Mouse (Mus musculus): Measurements from ENCODE around the gene Flt1. TPM values are rescaled to one million over a fixed set of nuclear protein-coding genes. Genes with fewer than 3 reads are reported as not detected.
"Not testable (repeated sequence)": the region's sequence is repeated elsewhere in the genome, so short reads cannot be mapped to it uniquely, and the experiment has no call there.

Gene Flt1
- polyA plus RNA-seq, 1 experiment from 2014 or later: 3.9 TPM

DNA sequence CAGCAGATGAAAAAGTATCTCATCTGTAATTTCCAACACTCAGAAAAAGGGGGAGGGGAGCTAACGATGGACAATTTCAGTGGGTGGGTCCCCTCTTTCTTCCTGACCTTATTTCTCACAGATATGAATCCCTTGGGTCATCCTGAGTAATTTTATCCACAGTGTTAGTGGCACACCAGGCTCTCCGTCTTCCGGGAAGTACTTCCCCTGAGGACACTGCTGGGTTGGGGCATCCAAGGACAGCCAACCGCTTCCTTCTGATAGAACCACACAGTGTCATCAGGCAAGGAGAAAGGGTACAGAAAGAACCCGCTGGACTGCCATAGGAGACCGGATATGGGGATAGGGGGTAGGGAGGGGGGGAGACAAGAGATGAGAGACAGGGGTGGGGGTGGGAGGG lies 111.2 kb downstream of the Flt1 start:
- no peak overlapping the region for H3K4me2 ChIP-seq (replicated peaks; ENCODE audit: low read depth)
- no peaks in the 10 kb centered on the region for H3K4me1 ChIP-seq (replicated peaks; ENCODE audit: control insufficient read depth, insufficient read depth)
- DNase-seq (ENCODE audit: low spot score): no peak
- H3K9me3 ChIP-seq (ENCODE audit: control insufficient read depth, low read length): no peaks in the 10 kb centered on the region
- TF ChIP-seq EP300 (optimal IDR thresholded peaks at IDR 0.05) (no peak), CTCF (IDR thresholded peaks at IDR 0.05; ENCODE audit: low read depth) (no peak)
- no peak overlapping the region for H3K9ac ChIP-seq (ENCODE audit: low read length)
- no peaks in the 10 kb centered on the region for H3K27me3 ChIP-seq (ENCODE audit: control insufficient read depth, insufficient read depth, low read length)
- no peaks in the 10 kb centered on the region for H3K36me3 ChIP-seq (ENCODE audit: control insufficient read depth, insufficient read depth, low read length)
- H3K27ac ChIP-seq (replicated peaks): no peak overlapping the region
- no peak overlapping the region for H3K4me3 ChIP-seq (ENCODE audit: low read depth, low read length)
- 68% methylated on average over 6 of the region's 6 CpGs for WGBS
- ATAC-seq (ENCODE audit: low FRiP score, low TSS enrichment): no peak

DNA sequence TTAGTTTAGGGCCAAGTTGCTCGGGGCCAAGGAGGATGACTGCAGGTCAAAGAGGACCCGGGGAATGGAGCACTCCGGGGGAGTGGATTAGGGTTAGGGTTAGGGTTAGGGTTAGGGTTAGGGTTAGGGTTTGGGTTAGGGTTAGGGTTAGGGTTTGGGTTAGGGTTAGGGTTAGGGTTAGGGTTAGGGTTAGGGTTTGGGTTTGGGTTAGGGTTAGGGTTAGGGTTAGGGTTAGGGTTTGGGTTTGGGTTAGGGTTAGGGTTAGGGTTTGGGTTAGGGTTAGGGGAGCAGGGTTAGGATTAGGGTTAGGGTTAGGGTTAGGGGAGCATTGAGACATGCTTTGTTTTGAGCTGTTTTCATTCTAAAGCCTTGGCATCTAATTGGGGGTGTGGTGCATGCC lies 114.5 kb downstream of the Flt1 start:
- not testable (repeated sequence) for DNase-seq (ENCODE audit: low spot score); H3K9me3 ChIP-seq (ENCODE audit: control insufficient read depth, low read length)
- WGBS: 78% methylated on average over 3 of the region's 3 CpGs

DNA sequence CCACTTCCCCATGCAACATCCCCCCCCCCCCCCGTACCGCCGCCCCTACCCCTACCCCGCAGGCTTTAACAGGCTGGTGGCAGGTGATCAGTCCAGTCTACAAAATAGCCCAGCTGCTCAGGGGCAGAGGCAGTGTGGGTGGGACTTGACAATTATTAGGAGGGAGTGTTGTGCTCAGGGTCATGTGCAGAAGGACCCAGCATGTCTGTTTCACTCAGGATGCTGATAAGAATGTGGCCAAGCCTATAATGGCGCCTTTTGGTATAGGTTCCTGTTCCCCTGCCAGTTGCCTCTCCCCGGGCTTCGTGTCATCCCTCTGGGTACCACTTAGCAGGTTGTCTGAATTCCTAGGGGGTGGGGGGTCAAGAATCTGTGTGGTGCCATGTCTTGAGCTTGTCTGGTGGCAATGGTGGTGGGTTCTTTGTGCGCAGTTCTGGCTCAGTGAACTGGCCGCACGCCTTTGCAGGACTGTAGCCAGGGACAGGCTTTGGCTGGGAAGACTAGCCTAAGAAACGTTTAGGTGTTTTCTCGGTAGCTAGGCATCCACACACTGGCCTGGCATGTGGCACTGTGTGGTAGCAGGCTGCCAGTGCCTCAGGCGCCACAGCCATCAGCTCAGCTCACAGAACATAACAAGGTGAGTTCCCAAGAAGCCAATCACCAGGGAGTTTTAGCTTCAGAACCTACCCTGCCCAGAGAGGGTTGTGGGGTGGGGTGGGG lies 118.4 kb downstream of the Flt1 start:
- H3K9me3 ChIP-seq (ENCODE audit: control insufficient read depth, low read length): no peaks in the 10 kb centered on the region
- no peak for TF ChIP-seq CTCF (IDR thresholded peaks at IDR 0.05; ENCODE audit: low read depth)
- DNase-seq (ENCODE audit: low spot score): no peak
- WGBS: 82% methylated on average over 13 of the region's 13 CpGs
- no peaks in the 10 kb centered on the region for H3K27me3 ChIP-seq (ENCODE audit: control insufficient read depth, insufficient read depth, low read length)
- no peak overlapping the region for H3K9ac ChIP-seq (ENCODE audit: low read length)
- no peak overlapping the region for H3K27ac ChIP-seq (replicated peaks)
- H3K4me3 ChIP-seq (ENCODE audit: low read depth, low read length): no peak overlapping the region
- no peak for ATAC-seq (ENCODE audit: low FRiP score, low TSS enrichment)
- H3K4me2 ChIP-seq (replicated peaks; ENCODE audit: low read depth): no peak overlapping the region
- H3K4me1 ChIP-seq (replicated peaks; ENCODE audit: control insufficient read depth, insufficient read depth): no peaks in the 10 kb centered on the region
- no peaks in the 10 kb centered on the region for H3K36me3 ChIP-seq (ENCODE audit: control insufficient read depth, insufficient read depth, low read length)

More for the DNA sequence above, 114.5 kb downstream of the Flt1 start:
- H3K27me3 ChIP-seq (ENCODE audit: control insufficient read depth, insufficient read depth, low read length); H3K4me3 ChIP-seq (ENCODE audit: low read depth, low read length); H3K27ac ChIP-seq (replicated peaks); H3K36me3 ChIP-seq (ENCODE audit: control insufficient read depth, insufficient read depth, low read length); H3K9ac ChIP-seq (ENCODE audit: low read length); H3K4me2 ChIP-seq (replicated peaks; ENCODE audit: low read depth); H3K4me1 ChIP-seq (replicated peaks; ENCODE audit: control insufficient read depth, insufficient read depth); ATAC-seq (ENCODE audit: low FRiP score, low TSS enrichment): not testable (repeated sequence)

DNA sequence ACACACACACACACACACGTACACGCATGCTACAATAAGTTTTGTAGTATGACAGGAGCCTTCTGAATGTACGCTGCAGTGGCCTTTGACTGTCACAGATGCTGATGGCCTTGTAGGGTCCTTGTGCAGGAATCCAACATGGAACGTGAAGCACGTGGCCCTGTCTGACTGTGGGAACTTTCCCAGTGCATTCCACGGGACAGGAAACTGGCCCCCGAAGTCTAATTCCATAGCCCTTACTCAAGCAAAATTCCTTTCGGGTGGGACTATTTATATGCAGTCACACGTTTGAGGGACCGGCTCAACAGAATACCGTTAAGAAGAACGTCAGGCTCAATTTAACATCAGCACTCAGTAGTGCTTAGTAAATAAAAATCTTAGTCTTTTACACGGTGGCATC lies 119.1 kb downstream of the Flt1 start:
- WGBS: 64% methylated on average over 13 of the region's 13 CpGs
- Histone ChIP-seq H3K4me3 (ENCODE audit: low read depth, low read length) (no peak overlapping the region), H3K4me1 (replicated peaks; ENCODE audit: control insufficient read depth, insufficient read depth) (no peaks in the 10 kb centered on the region), H3K27ac (replicated peaks) (no peak overlapping the region), H3K9me3 (ENCODE audit: control insufficient read depth, low read length) (no peaks in the 10 kb centered on the region), H3K36me3 (ENCODE audit: control insufficient read depth, insufficient read depth, low read length) (no peaks in the 10 kb centered on the region), H3K4me2 (replicated peaks; ENCODE audit: low read depth) (no peak overlapping the region), H3K27me3 (ENCODE audit: control insufficient read depth, insufficient read depth, low read length) (no peaks in the 10 kb centered on the region), H3K9ac (ENCODE audit: low read length) (no peak overlapping the region)
- no peak for DNase-seq (ENCODE audit: low spot score)
- no peak for ATAC-seq (ENCODE audit: low FRiP score, low TSS enrichment)
- TF ChIP-seq CTCF (IDR thresholded peaks at IDR 0.05; ENCODE audit: low read depth) (no peak), EP300 (optimal IDR thresholded peaks at IDR 0.05) (no peak)

DNA sequence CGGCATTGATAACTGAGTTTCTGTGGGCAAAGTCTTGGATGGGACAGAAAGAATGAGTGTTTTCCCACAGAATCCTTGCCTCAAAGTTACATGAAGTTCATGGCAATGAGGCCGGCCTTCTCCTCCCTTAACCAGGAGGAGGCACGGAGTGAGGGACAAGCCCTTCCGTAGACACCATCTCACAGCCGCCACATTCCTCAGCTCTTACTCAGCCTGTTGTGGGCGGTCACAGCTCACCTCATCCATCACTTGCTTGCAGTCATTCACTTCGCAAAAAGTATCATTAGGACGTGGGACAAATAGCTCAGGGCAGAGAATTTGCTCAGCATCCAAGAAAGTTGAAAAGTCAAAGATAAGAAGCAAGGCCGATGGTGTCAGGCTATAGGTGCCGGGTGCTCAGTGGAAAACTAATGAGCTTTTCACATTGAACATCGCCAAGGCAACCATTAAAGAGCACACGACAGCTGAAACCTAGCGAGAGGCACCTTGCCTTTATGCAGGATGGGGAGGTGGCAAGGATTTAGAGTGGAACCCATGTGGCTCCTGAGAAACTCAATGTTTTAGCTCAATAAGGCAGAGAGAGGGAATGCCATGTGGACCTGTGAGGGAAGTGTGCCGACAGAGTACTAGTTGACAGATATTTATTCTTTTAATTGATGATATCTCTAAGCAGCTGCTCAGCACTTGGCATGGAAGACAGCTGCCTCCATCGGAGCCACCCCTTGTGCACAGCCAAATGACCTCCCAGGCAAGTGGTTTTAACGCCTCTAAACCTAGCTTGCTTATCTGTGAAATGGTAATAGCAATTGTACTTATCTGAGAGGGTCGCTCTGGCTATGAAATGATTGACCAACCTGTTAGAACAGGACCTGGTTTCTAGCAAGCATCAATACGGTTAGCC lies 124.1 kb downstream of the Flt1 start:
- H3K4me2 ChIP-seq (replicated peaks; ENCODE audit: low read depth): no peak overlapping the region
- no peaks in the 10 kb centered on the region for H3K27me3 ChIP-seq (ENCODE audit: control insufficient read depth, insufficient read depth, low read length)
- H3K4me3 ChIP-seq (ENCODE audit: low read depth, low read length): no peak overlapping the region
- H3K27ac ChIP-seq (replicated peaks): no peak overlapping the region
- H3K9ac ChIP-seq (ENCODE audit: low read length): no peak overlapping the region
- DNase-seq (ENCODE audit: low spot score) (no peak), ATAC-seq (ENCODE audit: low FRiP score, low TSS enrichment) (no peak)
- TF ChIP-seq CTCF (IDR thresholded peaks at IDR 0.05; ENCODE audit: low read depth) (no peak), EP300 (optimal IDR thresholded peaks at IDR 0.05) (no peak)
- H3K4me1 ChIP-seq (replicated peaks; ENCODE audit: control insufficient read depth, insufficient read depth): no peaks in the 10 kb centered on the region
- H3K9me3 ChIP-seq (ENCODE audit: control insufficient read depth, low read length): no peaks in the 10 kb centered on the region
- 28% methylated on average over 18 of the region's 18 CpGs for WGBS
- no peaks in the 10 kb centered on the region for H3K36me3 ChIP-seq (ENCODE audit: control insufficient read depth, insufficient read depth, low read length)

DNA sequence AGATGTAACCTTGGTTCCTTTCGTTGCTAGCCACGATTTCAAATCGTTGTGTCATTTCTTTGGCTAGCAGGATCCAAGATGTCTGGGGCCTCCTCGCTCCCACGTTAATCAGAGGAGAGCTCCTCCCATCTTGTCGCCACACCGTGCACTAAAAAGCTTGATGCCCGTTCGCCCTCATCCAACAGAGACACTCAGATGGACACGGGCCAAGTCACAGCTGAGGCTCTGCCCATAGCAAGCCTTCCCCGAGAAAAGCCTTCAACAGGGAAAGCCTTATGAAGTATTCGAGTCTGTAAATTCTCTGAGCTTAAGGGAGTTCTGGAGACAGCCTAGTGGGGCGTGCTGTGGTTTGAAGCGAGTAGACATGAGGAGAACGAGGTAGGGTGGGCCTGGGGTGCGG lies 128.0 kb downstream of the Flt1 start:
- DNase-seq (ENCODE audit: low spot score) (no peak), ATAC-seq (ENCODE audit: low FRiP score, low TSS enrichment) (no peak)
- TF ChIP-seq EP300 (optimal IDR thresholded peaks at IDR 0.05) (no peak), CTCF (IDR thresholded peaks at IDR 0.05; ENCODE audit: low read depth) (no peak)
- Histone ChIP-seq H3K9me3 (ENCODE audit: control insufficient read depth, low read length) (no peaks in the 10 kb centered on the region), H3K27me3 (ENCODE audit: control insufficient read depth, insufficient read depth, low read length) (no peaks in the 10 kb centered on the region), H3K36me3 (ENCODE audit: control insufficient read depth, insufficient read depth, low read length) (no peaks in the 10 kb centered on the region), H3K4me2 (replicated peaks; ENCODE audit: low read depth) (no peak overlapping the region), H3K4me3 (ENCODE audit: low read depth, low read length) (no peak overlapping the region), H3K9ac (ENCODE audit: low read length) (no peak overlapping the region), H3K27ac (replicated peaks) (no peak overlapping the region), H3K4me1 (replicated peaks; ENCODE audit: control insufficient read depth, insufficient read depth) (no peaks in the 10 kb centered on the region)
- WGBS: 60% methylated on average over 16 of the region's 16 CpGs

All from stomach, postnatal 0 days (tissue).